Mouse (Mus musculus) effector memory CD4-positive, alpha-beta T cell, adult 7 months (primary cell): ENCODE measurements around the gene Gm13290. TPM values are rescaled to one million over a fixed set of nuclear protein-coding genes. Genes with fewer than 3 reads are reported as not detected.

Experiments
- polyA plus RNA-seq: library from polyadenylated mRNA; unstranded; fragments of 100-300 nt; shearing (Covaris generic); gene quantifications from one replicate; pipeline ENCODE4 v1.2.1, GENCODE M21; 2017

The Gm13290 gene
- polyA plus RNA-seq = not detected

DNA sequence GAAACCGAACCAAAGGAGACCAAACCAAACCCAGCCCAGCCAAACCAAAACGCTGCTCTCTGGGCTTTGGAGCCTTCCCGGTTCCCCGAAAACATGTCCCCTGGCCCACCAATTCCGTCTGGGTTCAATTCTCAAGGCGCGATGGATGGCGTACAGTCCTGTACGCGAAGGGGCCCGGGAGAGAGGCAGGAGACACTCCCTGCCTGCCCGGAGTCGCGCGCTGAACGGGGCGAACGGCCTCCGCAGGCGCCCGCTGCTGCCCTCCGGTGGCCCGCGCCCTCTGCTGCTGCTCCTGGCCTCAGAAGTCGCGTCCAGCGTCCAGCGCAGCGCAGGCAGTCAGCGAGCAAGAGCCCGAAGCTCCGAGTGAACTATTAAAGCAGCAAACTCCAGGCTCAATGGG lies at the start of gene Gm13290:
TSS of gene Gm13290 (plus strand) at position 301 of the 400 bp plus-strand sequence.

DNA sequence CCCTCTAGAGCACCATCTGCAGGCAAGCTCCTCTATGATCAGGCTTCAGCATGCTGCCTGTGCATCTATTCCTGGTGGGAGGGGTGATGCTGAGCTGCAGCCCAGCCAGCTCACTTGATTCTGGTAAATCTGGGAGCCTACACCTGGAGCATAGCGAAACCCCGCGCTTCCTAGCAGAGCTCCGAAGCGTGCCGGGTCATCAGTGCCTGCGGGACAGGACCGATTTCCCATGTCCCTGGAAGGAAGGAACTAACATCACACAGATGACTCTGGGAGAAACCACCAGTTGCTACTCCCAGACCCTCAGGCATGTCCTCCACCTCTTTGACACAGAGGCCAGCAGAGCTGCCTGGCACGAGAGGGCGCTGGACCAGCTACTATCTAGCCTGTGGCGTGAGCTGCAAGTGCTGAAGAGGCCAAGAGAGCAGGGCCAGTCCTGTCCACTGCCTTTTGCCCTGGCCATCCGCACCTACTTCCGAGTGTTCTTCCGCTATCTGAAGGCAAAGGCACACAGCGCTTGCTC lies 18.8 kb upstream of the Gm13290 start, which contains the start of gene Gm13271:
TSS of gene Gm13271 (plus strand) at position 51 of the 523 bp plus-strand sequence.

DNA sequence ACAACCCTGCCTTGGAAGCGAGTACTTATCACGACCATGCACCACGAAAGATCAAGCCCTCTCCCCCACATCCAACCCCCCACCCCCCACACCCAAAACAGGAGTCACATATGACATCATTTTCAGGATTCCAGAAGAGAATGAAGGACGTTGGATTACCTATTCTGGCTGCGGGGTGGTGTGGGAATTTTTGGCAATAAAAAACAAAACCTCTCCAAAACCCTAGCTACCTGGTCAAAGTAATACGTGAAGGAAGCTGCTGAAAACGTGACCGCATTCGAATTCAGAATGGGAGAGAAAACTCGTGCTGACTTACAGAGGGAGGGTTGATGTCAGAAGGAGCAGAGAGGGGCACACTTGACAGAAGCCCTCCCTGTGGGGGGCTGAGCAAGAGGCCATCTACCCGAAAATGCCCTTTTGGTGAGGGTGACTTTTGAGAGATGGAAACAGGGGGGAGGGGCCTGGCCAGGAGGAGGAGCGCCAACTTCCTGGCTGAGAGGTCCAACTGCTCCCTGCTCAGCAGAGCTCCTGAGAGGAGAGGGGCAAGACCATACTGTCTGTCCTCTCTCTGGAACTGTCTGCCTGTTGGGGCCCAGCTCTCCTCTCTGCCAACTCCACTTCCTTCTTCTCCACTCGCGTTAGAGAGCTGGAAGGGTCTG lies 13.9 kb upstream of the Gm13290 start, which contains the start of gene Gm13283:
TSS of gene Gm13283 (plus strand) at position 510 of the 659 bp plus-strand sequence.

DNA sequence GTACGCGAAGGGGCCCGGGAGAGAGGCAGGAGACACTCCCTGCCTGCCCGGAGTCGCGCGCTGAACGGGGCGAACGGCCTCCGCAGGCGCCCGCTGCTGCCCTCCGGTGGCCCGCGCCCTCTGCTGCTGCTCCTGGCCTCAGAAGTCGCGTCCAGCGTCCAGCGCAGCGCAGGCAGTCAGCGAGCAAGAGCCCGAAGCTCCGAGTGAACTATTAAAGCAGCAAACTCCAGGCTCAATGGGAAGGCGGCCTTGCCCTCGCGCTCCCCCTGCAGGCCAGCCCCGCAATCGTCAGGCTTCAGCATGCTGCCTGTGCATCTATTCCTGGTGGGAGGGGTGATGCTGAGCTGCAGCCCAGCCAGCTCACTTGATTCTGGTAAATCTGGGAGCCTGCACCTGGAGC lies 3.0 kb downstream of the Gm13290 start, which contains the start of gene Gm13289:
TSS of gene Gm13289 (plus strand) at position 301 of the 400 bp plus-strand sequence.

DNA sequence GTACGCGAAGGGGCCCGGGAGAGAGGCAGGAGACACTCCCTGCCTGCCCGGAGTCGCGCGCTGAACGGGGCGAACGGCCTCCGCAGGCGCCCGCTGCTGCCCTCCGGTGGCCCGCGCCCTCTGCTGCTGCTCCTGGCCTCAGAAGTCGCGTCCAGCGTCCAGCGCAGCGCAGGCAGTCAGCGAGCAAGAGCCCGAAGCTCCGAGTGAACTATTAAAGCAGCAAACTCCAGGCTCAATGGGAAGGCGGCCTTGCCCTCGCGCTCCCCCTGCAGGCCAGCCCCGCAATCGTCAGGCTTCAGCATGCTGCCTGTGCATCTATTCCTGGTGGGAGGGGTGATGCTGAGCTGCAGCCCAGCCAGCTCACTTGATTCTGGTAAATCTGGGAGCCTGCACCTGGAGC lies 5.9 kb downstream of the Gm13290 start, which contains the start of gene Gm13272:
TSS of gene Gm13272 (plus strand) at position 301 of the 400 bp plus-strand sequence.

DNA sequence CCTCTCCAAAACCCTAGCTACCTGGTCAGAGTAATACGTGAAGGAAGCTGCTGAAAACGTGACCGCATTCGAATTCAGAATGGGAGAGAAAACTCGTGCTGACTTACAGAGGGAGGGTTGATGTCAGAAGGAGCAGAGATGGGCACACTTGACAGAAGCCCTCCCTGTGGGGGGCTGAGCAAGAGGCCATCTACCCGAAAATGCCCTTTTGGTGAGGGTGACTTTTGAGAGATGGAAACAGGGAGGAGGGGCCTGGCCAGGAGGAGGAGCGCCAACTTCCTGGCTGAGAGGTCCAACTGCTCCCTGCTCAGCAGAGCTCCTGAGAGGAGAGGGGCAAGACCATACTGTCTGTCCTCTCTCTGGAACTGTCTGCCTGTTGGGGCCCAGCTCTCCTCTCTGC lies 8.2 kb downstream of the Gm13290 start, which contains the start of gene Ifnz:
TSS of gene Ifnz (plus strand) at position 301 of the 400 bp plus-strand sequence.

DNA sequence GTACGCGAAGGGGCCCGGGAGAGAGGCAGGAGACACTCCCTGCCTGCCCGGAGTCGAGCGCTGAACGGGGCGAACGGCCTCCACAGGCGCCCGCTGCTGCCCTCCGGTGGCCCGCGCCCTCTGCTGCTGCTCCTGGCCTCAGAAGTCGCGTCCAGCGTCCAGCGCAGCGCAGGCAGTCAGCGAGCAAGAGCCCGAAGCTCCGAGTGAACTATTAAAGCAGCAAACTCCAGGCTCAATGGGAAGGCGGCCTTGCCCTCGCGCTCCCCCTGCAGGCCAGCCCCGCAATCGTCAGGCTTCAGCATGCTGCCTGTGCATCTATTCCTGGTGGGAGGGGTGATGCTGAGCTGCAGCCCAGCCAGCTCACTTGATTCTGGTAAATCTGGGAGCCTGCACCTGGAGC lies 11.8 kb downstream of the Gm13290 start, which contains the start of gene Gm13276:
TSS of gene Gm13276 (plus strand) at position 301 of the 400 bp plus-strand sequence.

DNA sequence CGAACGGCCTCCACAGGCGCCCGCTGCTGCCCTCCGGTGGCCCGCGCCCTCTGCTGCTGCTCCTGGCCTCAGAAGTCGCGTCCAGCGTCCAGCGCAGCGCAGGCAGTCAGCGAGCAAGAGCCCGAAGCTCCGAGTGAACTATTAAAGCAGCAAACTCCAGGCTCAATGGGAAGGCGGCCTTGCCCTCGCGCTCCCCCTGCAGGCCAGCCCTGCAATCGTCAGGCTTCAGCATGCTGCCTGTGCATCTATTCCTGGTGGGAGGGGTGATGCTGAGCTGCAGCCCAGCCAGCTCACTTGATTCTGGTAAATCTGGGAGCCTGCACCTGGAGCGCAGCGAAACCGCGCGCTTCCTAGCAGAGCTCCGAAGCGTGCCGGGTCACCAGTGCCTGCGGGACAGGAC lies 14.8 kb downstream of the Gm13290 start, which contains the start of gene Gm13277:
TSS of gene Gm13277 (plus strand) at position 231 of the 400 bp plus-strand sequence.

DNA sequence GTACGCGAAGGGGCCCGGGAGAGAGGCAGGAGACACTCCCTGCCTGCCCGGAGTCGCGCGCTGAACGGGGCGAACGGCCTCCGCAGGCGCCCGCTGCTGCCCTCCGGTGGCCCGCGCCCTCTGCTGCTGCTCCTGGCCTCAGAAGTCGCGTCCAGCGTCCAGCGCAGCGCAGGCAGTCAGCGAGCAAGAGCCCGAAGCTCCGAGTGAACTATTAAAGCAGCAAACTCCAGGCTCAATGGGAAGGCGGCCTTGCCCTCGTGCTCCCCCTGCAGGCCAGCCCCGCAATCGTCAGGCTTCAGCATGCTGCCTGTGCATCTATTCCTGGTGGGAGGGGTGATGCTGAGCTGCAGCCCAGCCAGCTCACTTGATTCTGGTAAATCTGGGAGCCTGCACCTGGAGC lies 17.6 kb downstream of the Gm13290 start, which contains the start of gene Gm13278:
TSS of gene Gm13278 (plus strand) at position 301 of the 400 bp plus-strand sequence.

DNA sequence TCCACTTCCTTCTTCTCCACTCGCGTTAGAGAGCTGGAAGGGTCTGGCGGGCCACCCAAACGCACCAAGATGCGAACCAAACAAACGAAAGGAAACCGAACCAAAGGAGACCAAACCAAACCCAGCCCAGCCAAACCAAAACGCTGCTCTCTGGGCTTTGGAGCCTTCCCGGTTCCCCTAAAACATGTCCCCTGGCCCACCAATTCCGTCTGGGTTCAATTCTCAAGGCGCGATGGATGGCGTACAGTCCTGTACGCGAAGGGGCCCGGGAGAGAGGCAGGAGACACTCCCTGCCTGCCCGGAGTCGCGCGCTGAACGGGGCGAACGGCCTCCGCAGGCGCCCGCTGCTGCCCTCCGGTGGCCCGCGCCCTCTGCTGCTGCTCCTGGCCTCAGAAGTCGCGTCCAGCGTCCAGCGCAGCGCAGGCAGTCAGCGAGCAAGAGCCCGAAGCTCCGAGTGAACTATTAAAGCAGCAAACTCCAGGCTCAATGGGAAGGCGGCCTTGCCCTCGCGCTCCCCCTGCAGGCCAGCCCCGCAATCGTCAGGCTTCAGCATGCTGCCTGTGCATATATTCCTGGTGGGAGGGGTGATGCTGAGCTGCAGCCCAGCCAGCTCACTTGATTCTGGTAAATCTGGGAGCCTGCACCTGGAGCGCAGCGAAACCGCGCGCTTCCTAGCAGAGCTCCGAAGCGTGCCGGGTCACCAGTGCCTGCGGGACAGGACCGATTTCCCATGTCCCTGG lies 20.5 kb downstream of the Gm13290 start, which contains the start of gene Gm13275:
TSS of gene Gm13275 (plus strand) at position 552 of the 740 bp plus-strand sequence.

DNA sequence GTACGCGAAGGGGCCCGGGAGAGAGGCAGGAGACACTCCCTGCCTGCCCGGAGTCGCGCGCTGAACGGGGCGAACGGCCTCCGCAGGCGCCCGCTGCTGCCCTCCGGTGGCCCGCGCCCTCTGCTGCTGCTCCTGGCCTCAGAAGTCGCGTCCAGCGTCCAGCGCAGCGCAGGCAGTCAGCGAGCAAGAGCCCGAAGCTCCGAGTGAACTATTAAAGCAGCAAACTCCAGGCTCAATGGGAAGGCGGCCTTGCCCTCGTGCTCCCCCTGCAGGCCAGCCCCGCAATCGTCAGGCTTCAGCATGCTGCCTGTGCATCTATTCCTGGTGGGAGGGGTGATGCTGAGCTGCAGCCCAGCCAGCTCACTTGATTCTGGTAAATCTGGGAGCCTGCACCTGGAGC lies 23.5 kb downstream of the Gm13290 start, which contains the start of gene Gm13279:
TSS of gene Gm13279 (plus strand) at position 301 of the 400 bp plus-strand sequence.

DNA sequence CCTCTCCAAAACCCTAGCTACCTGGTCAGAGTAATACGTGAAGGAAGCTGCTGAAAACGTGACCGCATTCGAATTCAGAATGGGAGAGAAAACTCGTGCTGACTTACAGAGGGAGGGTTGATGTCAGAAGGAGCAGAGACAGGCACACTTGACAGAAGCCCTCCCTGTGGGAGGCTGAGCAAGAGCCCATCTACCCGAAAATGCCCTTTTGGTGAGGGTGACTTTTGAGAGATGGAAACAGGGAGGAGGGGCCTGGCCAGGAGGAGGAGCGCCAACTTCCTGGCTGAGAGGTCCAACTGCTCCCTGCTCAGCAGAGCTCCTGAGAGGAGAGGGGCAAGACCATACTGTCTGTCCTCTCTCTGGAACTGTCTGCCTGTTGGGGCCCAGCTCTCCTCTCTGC lies 25.7 kb downstream of the Gm13290 start, which contains the start of gene Gm13285:
TSS of gene Gm13285 (plus strand) at position 301 of the 400 bp plus-strand sequence.

DNA sequence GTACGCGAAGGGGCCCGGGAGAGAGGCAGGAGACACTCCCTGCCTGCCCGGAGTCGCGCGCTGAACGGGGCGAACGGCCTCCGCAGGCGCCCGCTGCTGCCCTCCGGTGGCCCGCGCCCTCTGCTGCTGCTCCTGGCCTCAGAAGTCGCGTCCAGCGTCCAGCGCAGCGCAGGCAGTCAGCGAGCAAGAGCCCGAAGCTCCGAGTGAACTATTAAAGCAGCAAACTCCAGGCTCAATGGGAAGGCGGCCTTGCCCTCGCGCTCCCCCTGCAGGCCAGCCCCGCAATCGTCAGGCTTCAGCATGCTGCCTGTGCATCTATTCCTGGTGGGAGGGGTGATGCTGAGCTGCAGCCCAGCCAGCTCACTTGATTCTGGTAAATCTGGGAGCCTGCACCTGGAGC lies 29.3 kb downstream of the Gm13290 start, which contains the start of gene Gm13287:
TSS of gene Gm13287 (plus strand) at position 301 of the 400 bp plus-strand sequence.

DNA sequence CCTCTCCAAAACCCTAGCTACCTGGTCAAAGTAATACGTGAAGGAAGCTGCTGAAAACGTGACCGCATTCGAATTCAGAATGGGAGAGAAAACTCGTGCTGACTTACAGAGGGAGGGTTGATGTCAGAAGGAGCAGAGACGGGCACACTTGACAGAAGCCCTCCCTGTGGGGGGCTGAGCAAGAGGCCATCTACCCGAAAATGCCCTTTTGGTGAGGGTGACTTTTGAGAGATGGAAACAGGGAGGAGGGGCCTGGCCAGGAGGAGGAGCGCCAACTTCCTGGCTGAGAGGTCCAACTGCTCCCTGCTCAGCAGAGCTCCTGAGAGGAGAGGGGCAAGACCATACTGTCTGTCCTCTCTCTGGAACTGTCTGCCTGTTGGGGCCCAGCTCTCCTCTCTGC lies 31.6 kb downstream of the Gm13290 start, which contains the start of gene Gm13288:
TSS of gene Gm13288 (plus strand) at position 301 of the 400 bp plus-strand sequence.

DNA sequence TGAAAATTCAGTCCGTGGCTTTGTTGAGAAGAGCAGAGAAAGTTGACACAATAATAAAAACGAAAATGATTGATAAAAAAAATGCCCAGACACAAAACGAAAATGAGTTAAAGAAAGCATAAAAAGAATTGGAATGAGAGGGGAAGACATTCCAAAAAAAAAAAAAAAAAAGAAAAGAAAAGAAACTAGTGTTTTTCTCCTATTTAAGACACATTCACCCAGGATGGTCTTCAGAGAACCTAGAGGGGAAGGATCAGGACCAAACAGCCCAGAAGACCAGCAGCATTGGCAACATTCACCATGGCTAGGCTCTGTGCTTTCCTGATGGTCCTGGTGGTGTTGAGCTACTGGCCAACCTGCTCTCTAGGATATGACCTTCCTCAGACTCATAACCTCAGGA lies 42.3 kb downstream of the Gm13290 start, which contains the start of gene Ifna7:
TSS of gene Ifna7 (plus strand) at position 301 of the 400 bp plus-strand sequence.

DNA sequence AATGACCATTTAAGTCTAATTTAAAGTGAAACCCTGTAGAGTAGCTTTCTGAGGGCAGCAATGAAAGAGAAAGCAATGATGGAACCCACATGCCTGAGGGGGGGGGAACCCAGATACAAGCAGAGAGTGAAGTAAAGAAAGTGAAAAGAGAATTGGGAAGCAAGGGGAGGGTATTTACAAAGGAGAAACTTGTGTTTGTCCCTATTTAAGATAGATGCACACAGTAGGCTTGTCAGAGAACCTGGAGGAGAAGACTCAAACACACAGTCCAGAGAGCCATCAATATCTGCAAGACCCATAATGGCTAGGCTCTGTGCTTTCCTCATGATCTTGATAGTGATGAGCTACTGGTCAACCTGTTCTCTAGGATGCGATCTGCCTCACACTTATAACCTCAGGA lies 46.0 kb downstream of the Gm13290 start, which contains the start of gene Ifna11:
TSS of gene Ifna11 (plus strand) at position 301 of the 400 bp plus-strand sequence.

Other genes with a start within 250 kb of the Gm13290 start
- not detected for gene Ifna15, start 215.6 kb upstream of the Gm13290 start, polyA plus RNA-seq
- gene Ifna14, start 202.0 kb upstream of the Gm13290 start, polyA plus RNA-seq = not detected
- gene Ifna9, start 181.4 kb upstream of the Gm13290 start, polyA plus RNA-seq = not detected
- gene Ifna12, start 170.5 kb upstream of the Gm13290 start, polyA plus RNA-seq = not detected
- gene C87499, start 139.4 kb upstream of the Gm13290 start, polyA plus RNA-seq = not detected
- gene Ifna13, start 129.4 kb upstream of the Gm13290 start, polyA plus RNA-seq = not detected
- not detected for gene Ifna16, start 96.9 kb upstream of the Gm13290 start, polyA plus RNA-seq
- gene Ifna2, start 89.9 kb upstream of the Gm13290 start, polyA plus RNA-seq = not detected
- not detected for gene Ifnab, start 82.5 kb upstream of the Gm13290 start, polyA plus RNA-seq
- gene Gm26566, start 52.0 kb upstream of the Gm13290 start, polyA plus RNA-seq = 0.74 TPM
- 15.4 TPM for gene Klhl9, start 51.4 kb upstream of the Gm13290 start, polyA plus RNA-seq
- not detected for gene Gm13271, start 19.0 kb upstream of the Gm13290 start, polyA plus RNA-seq
- gene Gm13283, start 13.7 kb upstream of the Gm13290 start, polyA plus RNA-seq = not detected
- gene Gm13289, start 3.1 kb downstream of the Gm13290 start, polyA plus RNA-seq = not detected
- not detected for gene Gm13272, start 6.0 kb downstream of the Gm13290 start, polyA plus RNA-seq
- gene Ifnz, start 8.3 kb downstream of the Gm13290 start, polyA plus RNA-seq = 0.28 TPM
- gene Gm13276, start 11.9 kb downstream of the Gm13290 start, polyA plus RNA-seq = not detected
- gene Gm13277, start 14.8 kb downstream of the Gm13290 start, polyA plus RNA-seq = not detected
- not detected for gene Gm13278, start 17.7 kb downstream of the Gm13290 start, polyA plus RNA-seq
- not detected for gene Gm13275, start 20.7 kb downstream of the Gm13290 start, polyA plus RNA-seq
- not detected for gene Gm13279, start 23.6 kb downstream of the Gm13290 start, polyA plus RNA-seq
- gene Gm13285, start 25.8 kb downstream of the Gm13290 start, polyA plus RNA-seq = 1.1 TPM
- gene Gm13287, start 29.4 kb downstream of the Gm13290 start, polyA plus RNA-seq = not detected
- gene Gm13288, start 31.7 kb downstream of the Gm13290 start, polyA plus RNA-seq = not detected
- gene Ifna7, start 42.4 kb downstream of the Gm13290 start, polyA plus RNA-seq = not detected
- not detected for gene Ifna11, start 46.1 kb downstream of the Gm13290 start, polyA plus RNA-seq
- not detected for gene Ifna6, start 53.6 kb downstream of the Gm13290 start, polyA plus RNA-seq
- gene Ifna5, start 61.7 kb downstream of the Gm13290 start, polyA plus RNA-seq = not detected
- not detected for gene Ifna4, start 68.0 kb downstream of the Gm13290 start, polyA plus RNA-seq
- not detected for gene Ifna1, start 76.3 kb downstream of the Gm13290 start, polyA plus RNA-seq
- not detected for gene Ifne, start 106.4 kb downstream of the Gm13290 start, polyA plus RNA-seq